Mouse (Mus musculus) olfactory bulb, adult 2 months (tissue): ENCODE results near the gene Mmp2. TPM values are rescaled to one million over a fixed set of nuclear protein-coding genes. Genes with fewer than 3 reads are reported as not detected.

Experiments used
- H3K27ac ChIP-seq: fragments of 200-500 bp; 2 replicates; pipeline ENCODE4 v1.5.1; 2012; ENCODE audit warnings: low read depth, low read length; ENCODE audit not compliant: insufficient read depth
- H3K4me1 ChIP-seq: fragments of 200-500 bp; 2 replicates; pipeline ENCODE4 v1.6.1; 2012; ENCODE audit warnings: low read length; ENCODE audit not compliant: control insufficient read depth, insufficient read depth
- H3K4me3 ChIP-seq: fragments of 200-500 bp; 2 replicates; pipeline ENCODE4 v1.5.1; 2012; ENCODE audit warnings: mild to moderate bottlenecking, low read depth, low read length, moderate library complexity; ENCODE audit not compliant: insufficient read depth
- CTCF ChIP-seq: fragments of 200-500 bp; IDR thresholded peaks from 2 replicates; pipeline ENCODE4 v1.5.1; 2012; ENCODE audit warnings: low read depth, mild to moderate bottlenecking, low read length, moderate library complexity; ENCODE audit not compliant: insufficient read depth
- POLR2A ChIP-seq: fragments of 200-500 bp; IDR thresholded peaks from 2 replicates; pipeline ENCODE4 v1.6.1; 2012; ENCODE audit warnings: mild to moderate bottlenecking, low read depth, low read length, moderate library complexity; ENCODE audit not compliant: insufficient read depth
- WGBS: fragments of 180-500 bp; shearing (Covaris S2); methylation state at CpG from one replicate; pipeline ENCODE4 v1.1.7; 2018; 5-methylcytosine and 5-hydroxymethylcytosine counted together
- polyA plus RNA-seq: library from polyadenylated mRNA; stranded (reverse); fragments of >200 nt; gene quantifications from 2 replicates; pipeline ENCODE4 v1.2.4, GENCODE M21; 2012; ENCODE audit warnings: low replicate concordance; ENCODE audit not compliant: missing spikeins, insufficient read depth, insufficient read length

The Mmp2 gene
- polyA plus RNA-seq, 1 experiment, result not detected

DNA sequence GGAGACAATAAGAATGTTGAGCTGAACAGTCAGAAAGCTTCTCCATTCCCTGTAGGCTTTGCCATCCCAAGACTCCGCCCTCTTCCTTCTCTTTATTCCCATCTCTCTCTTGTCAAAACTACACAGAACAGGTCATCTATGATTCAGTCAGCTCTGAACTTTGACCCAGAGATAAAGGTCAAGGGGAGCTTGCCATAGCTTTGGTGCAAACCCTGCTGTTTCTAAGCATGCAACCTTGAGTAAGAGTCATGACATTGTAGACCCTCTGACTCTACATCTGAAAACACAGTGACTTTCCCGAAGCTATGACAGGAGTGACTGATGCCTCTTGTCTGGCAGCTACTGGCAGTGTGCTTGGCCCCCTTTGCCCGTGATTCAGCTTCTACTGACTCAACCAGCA, 24.5 kb upstream of the Mmp2 start:
- 96% methylated on average over 3 of the region's 3 CpGs for WGBS
- Histone ChIP-seq H3K27ac (no peak overlapping the region), H3K4me1 (no peaks in the 10 kb centered on the region), H3K4me3 (no peak overlapping the region)
- no peak for TF ChIP-seq CTCF
- no peak for TF ChIP-seq POLR2A

DNA sequence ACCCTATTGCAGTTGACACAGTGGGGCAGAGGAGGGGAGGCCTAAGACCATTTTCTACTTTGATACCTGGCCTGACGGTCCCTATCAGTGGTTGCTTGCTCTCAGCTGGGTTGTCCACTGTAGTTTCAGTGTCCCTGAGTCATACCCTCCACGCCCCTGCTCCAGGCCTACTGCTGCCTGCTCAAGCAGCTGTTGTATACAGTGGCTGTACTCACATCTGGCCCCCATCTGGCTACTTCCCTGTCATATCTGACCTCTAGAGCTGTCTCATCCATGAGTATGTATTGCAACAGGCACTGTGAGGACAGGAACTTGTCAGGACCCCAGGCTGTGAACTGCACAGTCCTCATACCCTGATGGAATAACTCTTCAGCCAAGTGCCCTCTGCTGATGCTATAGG, 14.3 kb upstream of the Mmp2 start:
- Histone ChIP-seq H3K27ac (no peak overlapping the region), H3K4me1 (no peaks in the 10 kb centered on the region), H3K4me3 (no peak overlapping the region)
- 93% methylated on average over 2 of the region's 2 CpGs for WGBS
- no peak for TF ChIP-seq CTCF
- TF ChIP-seq POLR2A, result no peak

DNA sequence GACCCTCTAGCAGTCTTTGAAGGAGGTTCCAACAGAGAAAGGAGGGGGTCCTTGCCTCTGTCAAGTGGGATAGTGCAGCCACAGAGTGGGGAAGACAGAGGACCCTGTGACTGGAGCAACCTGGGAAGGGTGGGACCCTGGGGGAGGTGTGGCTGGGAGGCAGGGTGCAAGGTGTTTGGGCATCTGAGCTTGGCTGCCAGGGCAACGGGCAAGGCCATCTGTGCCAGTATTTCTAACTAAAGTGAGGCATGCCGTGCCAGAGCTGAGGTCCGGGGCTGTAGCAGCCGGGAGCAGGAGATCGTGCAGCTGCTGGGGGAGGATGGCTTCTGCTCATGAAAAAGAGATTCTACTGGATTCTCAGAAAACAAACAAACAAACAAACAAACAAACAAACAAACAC, 11.4 kb upstream of the Mmp2 start:
- TF ChIP-seq CTCF (no peak), POLR2A (no peak)
- Histone ChIP-seq H3K4me3 (no peak overlapping the region), H3K4me1 (no peaks in the 10 kb centered on the region), H3K27ac (no peak overlapping the region)
- 62% methylated on average over 5 of the region's 5 CpGs for WGBS

DNA sequence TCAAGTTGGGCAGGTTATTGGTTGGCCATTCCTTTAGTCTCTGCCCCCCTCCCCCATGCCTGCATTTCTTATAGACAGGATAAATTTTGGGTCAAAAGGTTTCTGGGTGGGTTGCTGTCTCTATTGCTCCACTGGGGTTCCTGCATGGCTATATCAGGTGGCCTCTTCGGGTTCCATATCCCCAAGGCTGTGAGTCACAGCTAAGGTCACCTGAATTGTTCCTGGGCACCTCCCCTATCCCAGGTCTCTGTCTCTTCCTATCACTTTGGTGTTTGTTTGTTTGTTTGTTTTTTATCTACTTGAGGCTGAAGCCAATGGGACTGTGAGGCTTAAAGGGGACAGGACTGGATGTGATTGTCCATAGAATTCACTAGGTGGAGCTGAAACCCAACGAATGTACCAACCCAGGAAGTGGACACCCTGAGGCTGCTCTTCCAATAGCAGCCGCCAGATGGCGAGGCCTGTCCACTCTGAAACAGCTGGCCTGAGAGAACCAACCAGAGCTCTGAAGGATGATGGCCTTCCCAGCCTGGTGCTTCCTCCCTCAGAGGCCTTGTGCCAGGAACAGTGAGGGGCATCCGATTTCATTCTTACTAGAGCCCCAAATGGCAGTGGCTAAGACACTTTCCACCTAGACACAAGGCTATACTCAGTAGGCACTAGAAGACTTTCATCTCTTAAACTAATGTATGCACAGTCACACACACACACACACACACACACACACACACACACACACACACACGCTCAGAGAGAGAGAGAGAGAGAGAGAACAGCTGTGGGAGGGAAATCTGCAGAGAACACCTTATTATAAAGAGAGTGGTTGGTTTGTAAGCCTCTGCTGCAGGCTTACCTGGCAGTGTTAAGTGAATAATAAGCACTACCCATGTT, 8.9 kb upstream of the Mmp2 start:
- Histone ChIP-seq H3K27ac (no peak overlapping the region), H3K4me3 (no peak overlapping the region), H3K4me1 (no peaks in the 10 kb centered on the region)
- 23% methylated on average over 6 of the region's 6 CpGs for WGBS
- peak; percentile 98 for TF ChIP-seq CTCF
- no peak for TF ChIP-seq POLR2A

DNA sequence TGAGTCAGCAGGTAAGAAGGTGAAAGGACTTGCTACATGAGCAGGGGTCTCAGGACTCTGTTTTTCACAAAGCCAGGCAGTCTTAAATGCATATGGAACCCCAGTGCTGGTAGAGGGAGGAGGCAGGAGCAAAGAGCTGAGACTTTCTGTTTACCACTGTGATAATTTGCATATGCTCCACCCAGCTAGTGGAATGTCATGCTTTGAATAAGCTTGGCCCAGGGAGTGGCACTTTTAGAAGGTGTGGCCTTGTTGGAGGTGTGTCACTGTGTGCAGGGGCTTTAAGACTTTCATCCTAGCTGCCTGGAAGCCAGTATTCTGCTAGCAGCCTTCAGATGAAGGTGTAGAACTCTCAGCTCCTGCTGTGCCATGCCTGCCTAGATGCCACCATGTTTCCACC, 5.9 kb upstream of the Mmp2 start:
- Histone ChIP-seq H3K4me1 (no peaks in the 10 kb centered on the region), H3K4me3 (no peak overlapping the region), H3K27ac (no peak overlapping the region)
- TF ChIP-seq CTCF (no peak), POLR2A (no peak)

DNA sequence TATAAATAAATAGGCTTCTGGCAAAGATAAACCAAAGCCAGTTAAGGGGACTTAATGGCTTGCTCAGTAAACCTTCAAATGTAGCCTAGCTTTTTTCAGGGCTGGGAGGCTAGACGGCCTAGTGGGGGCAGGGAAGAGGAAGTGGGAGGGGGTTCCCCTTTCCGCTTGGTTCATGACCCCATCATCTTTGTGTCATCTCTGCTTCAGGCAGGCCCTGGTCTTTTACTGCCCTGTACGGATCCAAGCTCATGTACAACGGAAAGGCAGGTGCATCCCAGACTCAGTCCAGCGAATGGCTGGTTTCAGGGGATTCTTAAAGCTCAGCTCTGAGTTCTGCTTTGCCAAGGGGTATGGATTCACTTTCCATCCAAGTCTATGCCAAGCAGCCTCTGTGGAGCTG, 4.7 kb upstream of the Mmp2 start:
- 93% methylated on average over 5 of the region's 5 CpGs for WGBS
- TF ChIP-seq CTCF, result no peak
- no peak for TF ChIP-seq POLR2A
- Histone ChIP-seq H3K4me3 (no peak overlapping the region), H3K4me1 (peaks cover 4% of the 10 kb centered on the region), H3K27ac (no peak overlapping the region)

DNA sequence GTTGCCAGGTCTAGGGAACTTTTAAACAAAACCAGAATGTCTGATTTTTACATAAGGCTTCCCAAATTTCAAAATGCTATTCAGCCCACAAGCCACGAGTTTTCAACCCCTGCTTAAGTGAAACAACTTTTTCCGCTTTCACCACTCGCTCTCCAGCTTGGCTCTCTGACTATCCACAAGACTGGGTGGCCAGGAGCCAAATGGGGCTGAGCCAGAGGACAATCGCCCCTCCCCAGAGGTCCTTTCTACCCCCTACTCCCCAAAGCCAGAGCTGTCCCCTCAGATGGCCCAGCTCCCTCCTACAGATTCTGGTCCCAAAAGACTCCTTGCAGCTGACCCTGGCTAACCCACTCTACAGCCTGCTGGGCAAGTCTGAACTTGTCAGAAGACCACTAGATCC, 1.1 kb upstream of the Mmp2 start:
- TF ChIP-seq CTCF (no peak), POLR2A (no peak)
- Histone ChIP-seq H3K27ac (no peak overlapping the region), H3K4me3 (no peak overlapping the region), H3K4me1 (peaks cover 8% of the 10 kb centered on the region)
- 54% methylated on average over 4 of the region's 4 CpGs for WGBS

DNA sequence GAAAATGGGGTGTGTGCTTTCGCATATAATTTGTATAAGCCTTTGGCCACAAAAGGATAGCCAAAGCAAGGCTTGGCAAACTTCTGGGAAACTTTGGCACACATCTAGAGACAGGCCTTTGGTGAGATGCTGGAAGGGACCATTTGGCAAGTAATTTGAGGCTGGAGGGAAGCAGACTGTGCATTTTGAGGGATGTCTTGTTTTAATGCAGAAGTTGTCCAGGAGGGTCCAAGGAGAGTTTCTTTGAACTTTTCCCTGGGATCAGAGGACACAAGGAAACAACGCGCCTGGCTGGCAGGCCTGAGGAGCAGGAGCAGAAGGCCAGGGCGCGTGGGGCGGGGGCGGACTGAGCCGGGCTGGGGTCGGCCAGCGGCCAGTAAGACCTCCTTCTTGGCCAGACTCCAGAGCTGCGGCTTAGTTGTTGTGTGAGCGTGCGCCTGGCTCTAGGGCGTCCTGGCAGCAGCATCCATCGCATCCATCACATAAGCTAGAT, 1.2 kb downstream of the Mmp2 start:
- WGBS, result 29% methylated on average over 15 of the region's 15 CpGs
- Histone ChIP-seq H3K27ac (no peak overlapping the region), H3K4me3 (no peak overlapping the region), H3K4me1 (peaks cover 8% of the 10 kb centered on the region)
- TF ChIP-seq CTCF (no peak), POLR2A (no peak)

DNA sequence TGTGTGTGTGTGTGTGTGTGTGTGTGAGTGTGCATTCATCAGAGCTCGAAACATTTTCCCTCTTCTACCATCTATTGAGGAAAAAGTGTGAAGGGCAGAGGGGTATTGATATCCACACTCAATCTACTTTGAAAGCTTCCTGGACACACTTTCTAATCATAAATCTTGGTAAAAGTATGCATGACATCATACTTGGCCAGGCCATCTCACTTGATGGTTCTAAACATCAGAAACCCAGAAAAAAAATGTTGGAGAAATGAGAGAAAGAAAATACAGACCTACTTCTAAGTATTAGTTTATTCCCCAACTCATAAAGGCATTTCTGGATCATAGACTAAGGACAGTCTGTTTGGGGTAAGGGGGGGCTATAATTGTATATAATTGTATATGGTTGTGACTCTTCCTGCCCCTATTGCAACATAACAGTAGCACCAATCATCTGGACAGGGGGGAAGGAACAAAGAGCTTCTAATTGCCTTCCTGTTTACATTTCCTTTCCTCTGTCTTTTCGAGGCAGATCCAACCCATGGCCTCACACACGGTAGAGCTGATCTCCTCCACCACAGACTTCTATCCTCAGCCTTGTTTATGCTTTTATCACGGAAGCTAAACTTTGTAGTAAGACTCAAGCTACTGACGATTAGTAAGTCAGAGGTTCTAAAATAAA, 7.1 kb downstream of the Mmp2 start:
- no peak overlapping the region for H3K4me3 ChIP-seq
- 79% methylated on average over 5 of the region's 5 CpGs for WGBS
- H3K27ac ChIP-seq, result no peak overlapping the region
- no peaks in the 10 kb centered on the region for H3K4me1 ChIP-seq
- TF ChIP-seq POLR2A (no peak), CTCF (no peak)
